ENCODE assay signal across 9 mouse cellular contexts in the genomic region with DNA sequence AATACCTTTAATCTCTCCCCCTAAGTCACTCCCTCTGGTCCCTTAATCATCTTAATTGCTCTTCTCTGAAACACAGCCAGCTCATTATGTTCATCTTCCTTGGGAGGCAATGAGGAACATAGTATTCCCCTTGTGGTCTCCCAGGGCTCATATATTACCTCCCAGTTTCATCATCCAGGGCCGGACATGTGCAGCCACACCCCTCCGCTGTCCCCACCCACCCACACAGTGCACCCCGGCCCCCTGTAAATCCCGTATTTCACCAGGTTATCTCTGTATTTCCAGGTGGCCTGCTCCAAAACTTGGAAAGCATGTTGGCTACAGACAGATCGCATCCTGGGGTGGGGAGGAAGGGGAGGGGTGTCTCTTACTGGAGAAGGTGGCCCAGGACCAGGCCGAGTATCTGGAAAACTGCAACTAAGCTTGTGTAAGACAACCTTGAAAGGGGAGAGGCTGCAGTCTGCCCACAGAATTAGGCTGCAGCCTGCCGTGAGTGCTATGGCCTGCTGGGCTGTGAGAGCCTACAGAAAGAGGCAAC.
A peak's percentile ranks its signal among the peaks of the same experiment; 100 is the strongest.
DNase-seq lines count a peak whose midpoint lies in the region; ATAC-seq and TF ChIP-seq lines count a peak whose summit lies in the region.
"Had no signal": no experiment of that assay in that cellular context is flagged by ENCODE, and none has a peak within 500 bp of the region (broad histone marks: within the 10 kb centered on the region; RNA-seq: fewer than 3 reads in every experiment).

No protein-coding gene starts in this region.

- no peak overlapping the region for H3K4me3 ChIP-seq in midbrain, embryonic 12.5 days
- no peak overlapping the region for H3K4me3 ChIP-seq in midbrain, embryonic 11.5 days (ENCODE audit: low read depth, low read length)
- H3K4me3 ChIP-seq in intestine, embryonic 15.5 days (replicated peaks): no peak overlapping the region
- peak overlapping the region; percentile 33; the same call in 1 of the 2 replicates for H3K4me3 ChIP-seq in testis, adult 2 months (ENCODE audit: control insufficient read depth, low read depth, low read length)

- TF ChIP-seq CTCF in testis, adult 2 months (IDR thresholded peaks at IDR 0.05; ENCODE audit: control insufficient read depth, insufficient read depth, insufficient replicate concordance, low read depth, low read length): no peak

- TF ChIP-seq POLR2A in testis, adult 2 months (IDR thresholded peaks at IDR 0.05; ENCODE audit: control insufficient read depth, low read depth, low read length): no peak

- H3K27me3 ChIP-seq in midbrain, embryonic 12.5 days: no peaks in the 10 kb centered on the region
- H3K27me3 ChIP-seq in midbrain, embryonic 11.5 days (ENCODE audit: control insufficient read depth, insufficient read depth, low read length): no peaks in the 10 kb centered on the region
- H3K27me3 ChIP-seq in intestine, embryonic 15.5 days (replicated peaks): no peaks in the 10 kb centered on the region
- H3K27me3 ChIP-seq in testis, adult 2 months (ENCODE audit: control insufficient read depth, insufficient read depth, low read length): no peaks in the 10 kb centered on the region

- no peak overlapping the region for H3K27ac ChIP-seq in midbrain, embryonic 12.5 days (replicated peaks)
- H3K27ac ChIP-seq in midbrain, embryonic 11.5 days (ENCODE audit: low read depth, low read length): no peak overlapping the region
- H3K27ac ChIP-seq in intestine, embryonic 15.5 days: no peak overlapping the region
- peak overlapping the region; percentile 37 for H3K27ac ChIP-seq in testis, adult 2 months (ENCODE audit: control insufficient read depth, insufficient read depth, low read depth, low read length)

- no peaks in the 10 kb centered on the region for H3K9me3 ChIP-seq in midbrain, embryonic 12.5 days
- no peaks in the 10 kb centered on the region for H3K9me3 ChIP-seq in midbrain, embryonic 11.5 days (ENCODE audit: control insufficient read depth, low read length)
- H3K9me3 ChIP-seq in intestine, embryonic 15.5 days: no peaks in the 10 kb centered on the region

- H3K36me3 ChIP-seq in midbrain, embryonic 12.5 days: no peaks in the 10 kb centered on the region
- H3K36me3 ChIP-seq in midbrain, embryonic 11.5 days (ENCODE audit: control insufficient read depth, insufficient read depth, low read length): no peaks in the 10 kb centered on the region
- no peaks in the 10 kb centered on the region for H3K36me3 ChIP-seq in intestine, embryonic 15.5 days
- H3K36me3 ChIP-seq in testis, adult 2 months (ENCODE audit: control insufficient read depth, insufficient read depth, low read length): no peaks in the 10 kb centered on the region

- H3K4me2 ChIP-seq in midbrain, embryonic 12.5 days (replicated peaks): no peak overlapping the region
- no peak overlapping the region for H3K4me2 ChIP-seq in midbrain, embryonic 11.5 days
- H3K4me2 ChIP-seq in intestine, embryonic 15.5 days (replicated peaks): no peak overlapping the region; the same call in 1 of the 2 replicates

- peak; percentile 17 for DNase-seq in gastrocnemius, postnatal 25 days
- no peak for DNase-seq in gastrocnemius, postnatal 36 days
- DNase-seq in midbrain, embryonic 11.5 days (ENCODE audit: low spot score, missing footprints): no peak
- no peak for DNase-seq in layer of hippocampus, adult 8-10 months (ENCODE audit: low spot score in 2 of 2)
- no peak for DNase-seq in adrenal gland, postnatal 4 days (ENCODE audit: low spot score in 2 of 2)
- DNase-seq: adrenal gland, adult 2 months had no signal

- intact Hi-C loops in gastrocnemius, postnatal 36 days (cut with DNase I): no loop called here

- no peaks in the 10 kb centered on the region for H3K4me1 ChIP-seq in midbrain, embryonic 12.5 days
- H3K4me1 ChIP-seq in midbrain, embryonic 11.5 days (ENCODE audit: control insufficient read depth, insufficient read depth, low read length): no peaks in the 10 kb centered on the region
- H3K4me1 ChIP-seq in intestine, embryonic 15.5 days (replicated peaks): 0 out of 2 replicates have a peak, but pooled peaks cover 4% of the 10 kb centered on the region
- H3K4me1 ChIP-seq in testis, adult 2 months (ENCODE audit: control insufficient read depth, insufficient read depth, low read length): peaks cover 11% of the 10 kb centered on the region

- 43% methylated on average over 7 of the region's 7 CpGs for WGBS in midbrain, embryonic 12.5 days
- 33% methylated on average over 7 of the region's 7 CpGs for WGBS in midbrain, embryonic 11.5 days
- WGBS in intestine, embryonic 15.5 days: 27% methylated on average over 7 of the region's 7 CpGs

- H3K9ac ChIP-seq in midbrain, embryonic 12.5 days (replicated peaks): no peak overlapping the region
- no peak overlapping the region for H3K9ac ChIP-seq in midbrain, embryonic 11.5 days (ENCODE audit: low read length)
- no peak overlapping the region for H3K9ac ChIP-seq in intestine, embryonic 15.5 days

- ATAC-seq in midbrain, embryonic 12.5 days (ENCODE audit: low FRiP score, low read depth): 0 out of 2 replicates have a peak, but pooled peaks have one; percentile 60
- no peak for ATAC-seq in midbrain, embryonic 11.5 days (ENCODE audit: low FRiP score)
- peak; percentile 71; the same call in 1 of the 2 replicates for ATAC-seq in intestine, embryonic 15.5 days
